Mouse (Mus musculus) hindbrain, embryonic 16.5 days (tissue): ENCODE results near the gene Fam69a. TPM values are rescaled to one million over a fixed set of nuclear protein-coding genes. Genes with fewer than 3 reads are reported as not detected.

ENCODE experiments used
- ATAC-seq: fragments of 200-750 bp; cut with Nextera tagmentation; 2 replicates; pipeline ENCODE4 v1.8.0; 2017; ENCODE audit warnings: moderate TSS enrichment, moderate library complexity
- H3K27ac ChIP-seq: fragments of 300-500 bp; sonication (generic); 2 replicates; pipeline ENCODE4 v1.5.1; 2014; ENCODE audit warnings: low read depth, mild to moderate bottlenecking, control low read depth, low read length, moderate library complexity
- H3K27me3 ChIP-seq: fragments of 300-500 bp; sonication (generic); replicated peaks from 2 replicates; pipeline ENCODE4 v1.6.1; 2014; ENCODE audit warnings: low read length; ENCODE audit not compliant: control insufficient read depth, insufficient read depth
- H3K36me3 ChIP-seq: fragments of 300-500 bp; sonication (generic); 2 replicates; pipeline ENCODE4 v1.6.1; 2014; ENCODE audit warnings: mild to moderate bottlenecking, low read length, moderate library complexity, mixed read lengths; ENCODE audit not compliant: control insufficient read depth, insufficient read depth
- H3K4me1 ChIP-seq: fragments of 300-500 bp; sonication (generic); 2 replicates; pipeline ENCODE4 v1.6.1; 2014; ENCODE audit warnings: low read depth, low read length; ENCODE audit not compliant: control insufficient read depth, insufficient read depth
- H3K4me2 ChIP-seq: fragments of 300-500 bp; sonication (generic); 2 replicates; pipeline ENCODE4 v1.6.1; 2014; ENCODE audit warnings: mild to moderate bottlenecking, low read length, control low read depth, moderate library complexity
- H3K4me3 ChIP-seq: fragments of 300-500 bp; sonication (generic); 2 replicates; pipeline ENCODE4 v1.5.1; 2014; ENCODE audit warnings: mild to moderate bottlenecking, low read length, control low read depth, moderate library complexity
- H3K9ac ChIP-seq: fragments of 300-500 bp; sonication (generic); 2 replicates; pipeline ENCODE4 v1.6.1; 2014; ENCODE audit warnings: low read depth, mild to moderate bottlenecking, control low read depth, low read length, moderate library complexity
- H3K9me3 ChIP-seq: fragments of 300-500 bp; sonication (generic); 2 replicates; pipeline ENCODE4 v1.6.1; 2014; ENCODE audit warnings: mild to moderate bottlenecking, low read length, moderate library complexity; ENCODE audit not compliant: control insufficient read depth
- WGBS: fragments of 180-500 bp; shearing (Covaris S2); extraction: QIAGEN DNeasy Blood & Tissue Kit; methylation state at CpG from one replicate; pipeline ENCODE4 v1.1.7; 2014; 5-methylcytosine and 5-hydroxymethylcytosine counted together
- polyA plus RNA-seq: library from polyadenylated mRNA; unstranded; fragments of >200 nt; fragmentation: Nextera tagmentation; extraction: Ambion mirVana; gene quantifications from 2 replicates; pipeline ENCODE4 v1.2.1, GENCODE M21; 2015

Gene Fam69a
- polyA plus RNA-seq, 1 experiment from 2014 or later = 73.3 TPM

- Histone ChIP-seq H3K4me2 (peak overlapping the region; percentile 71), H3K27ac (peak overlapping the region; percentile 34; the same call in 1 of the 2 replicates), H3K9ac (peak overlapping the region; percentile 97), H3K27me3 (no peaks in the 10 kb centered on the region), H3K9me3 (no peaks in the 10 kb centered on the region), H3K4me1 (peaks cover 15% of the 10 kb centered on the region), H3K36me3 (no peaks in the 10 kb centered on the region), H3K4me3 (peak overlapping the region; percentile 82)
- WGBS = 19% methylated on average over 5 of the region's 5 CpGs
- no peak for ATAC-seq
Observed at GRCm38 (mm10) chr5:107987835-107988251, 958 bp upstream of the Fam69a start.

DNA sequence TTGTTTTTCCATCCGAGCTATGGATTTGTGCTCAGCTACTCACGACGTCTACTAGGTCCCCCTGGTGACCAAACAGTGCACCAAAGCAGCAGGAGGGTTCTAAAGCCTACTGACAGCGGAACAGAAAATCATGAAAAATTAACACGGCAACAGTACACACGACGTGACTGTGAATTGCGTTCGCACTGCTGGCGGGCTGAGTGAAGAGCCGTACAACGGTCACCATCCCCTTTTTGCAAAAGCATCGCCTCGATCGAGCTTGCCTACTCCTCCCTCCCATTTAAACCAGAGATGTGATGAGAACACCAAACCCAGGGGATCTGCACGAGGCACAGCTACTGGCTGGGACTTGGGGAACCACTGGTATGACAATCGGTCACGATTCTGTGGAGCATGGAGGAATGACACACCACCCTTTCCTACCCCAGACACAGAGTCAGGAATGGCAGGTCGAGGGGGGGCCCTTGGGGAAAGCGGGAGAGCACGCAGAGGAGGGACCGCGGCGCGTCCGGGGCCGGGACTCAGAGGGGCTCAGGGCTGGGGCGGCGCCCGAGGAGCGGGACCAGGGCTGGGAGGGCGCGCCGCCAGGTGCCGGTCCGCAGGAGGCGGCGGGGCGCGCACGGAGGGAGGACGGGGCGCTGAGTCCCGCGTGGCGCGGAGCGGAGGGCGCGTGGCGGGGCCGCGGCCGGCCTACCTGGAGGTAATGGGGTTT lies 474 bp downstream of the Fam69a start:
- Histone ChIP-seq H3K27me3 (no peaks in the 10 kb centered on the region), H3K27ac (peak overlapping the region; percentile 98), H3K4me2 (peak overlapping the region; percentile 59), H3K9me3 (no peaks in the 10 kb centered on the region), H3K4me3 (peak overlapping the region; percentile 82), H3K4me1 (peaks cover 15% of the 10 kb centered on the region), H3K36me3 (no peaks in the 10 kb centered on the region), H3K9ac (peak overlapping the region; percentile 97)
- peak; percentile 77 for ATAC-seq
- under 1% methylated on average over 43 of the region's 54 CpGs for WGBS

- no peak overlapping the region for H3K27ac ChIP-seq
- H3K4me1 ChIP-seq = peaks cover 15% of the 10 kb centered on the region
- no peaks in the 10 kb centered on the region for H3K9me3 ChIP-seq
- H3K9ac ChIP-seq = no peak overlapping the region
- H3K27me3 ChIP-seq = no peaks in the 10 kb centered on the region
- no peaks in the 10 kb centered on the region for H3K36me3 ChIP-seq
- H3K4me2 ChIP-seq = no peak overlapping the region
- WGBS = 93% methylated on average over 5 of the region's 5 CpGs
- H3K4me3 ChIP-seq = no peak overlapping the region
- no peak for ATAC-seq
Observed at GRCm38 (mm10) chr5:107983946-107984345, 2.9 kb downstream of the Fam69a start.

DNA sequence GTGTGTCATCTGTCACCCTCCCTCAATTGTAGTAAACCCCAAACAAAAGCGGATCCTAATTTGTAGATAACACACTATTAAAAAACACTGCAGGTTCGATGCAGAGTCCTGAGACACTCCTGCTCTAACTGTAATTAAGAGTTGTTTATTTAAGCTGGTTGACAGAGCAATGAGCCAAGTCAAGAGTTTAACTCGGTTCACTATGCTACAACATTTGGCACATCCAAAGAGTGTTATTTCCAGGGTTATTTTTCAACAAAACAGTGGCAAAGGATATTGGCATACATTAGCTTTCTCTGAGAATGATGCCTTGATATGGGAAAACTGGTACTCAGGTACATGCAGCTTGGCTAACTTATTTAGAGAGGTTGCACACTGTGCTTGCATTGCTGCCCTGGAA lies 4.9 kb downstream of the Fam69a start:
- ATAC-seq = no peak

DNA sequence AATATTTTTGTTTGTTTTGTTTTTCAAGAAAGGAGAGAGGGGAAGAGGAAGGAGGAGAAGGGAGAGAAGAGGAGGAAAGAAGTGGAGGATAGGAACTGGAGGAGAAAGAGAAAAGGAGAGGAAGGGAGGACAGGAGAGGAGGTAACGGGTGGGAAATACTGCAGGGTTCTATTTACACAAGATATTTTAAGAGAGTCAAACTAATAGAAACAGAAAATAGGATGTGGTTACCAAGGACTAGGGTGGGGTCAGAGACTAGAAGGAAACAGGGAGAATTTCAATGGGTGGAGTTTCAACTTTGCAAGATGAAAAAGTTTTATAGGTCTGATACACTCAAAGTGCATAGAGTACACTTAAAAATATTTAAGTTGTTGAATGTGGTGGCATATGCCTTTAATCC lies 7.0 kb downstream of the Fam69a start:
- Histone ChIP-seq H3K4me1 (peaks cover 1% of the 10 kb centered on the region), H3K9me3 (no peaks in the 10 kb centered on the region), H3K9ac (no peak overlapping the region), H3K27ac (no peak overlapping the region), H3K27me3 (no peaks in the 10 kb centered on the region), H3K4me2 (no peak overlapping the region), H3K36me3 (no peaks in the 10 kb centered on the region), H3K4me3 (no peak overlapping the region)
- ATAC-seq = no peak
- 100% methylated on average over 1 of the region's 1 CpGs for WGBS

More for the DNA sequence above, 4.9 kb downstream of the Fam69a start:
- H3K27ac ChIP-seq = no peak overlapping the region
- no peaks in the 10 kb centered on the region for H3K36me3 ChIP-seq
- H3K9ac ChIP-seq = no peak overlapping the region
- 86% methylated on average over 3 of the region's 3 CpGs for WGBS
- H3K9me3 ChIP-seq = no peaks in the 10 kb centered on the region
- no peak overlapping the region for H3K4me2 ChIP-seq
- H3K4me1 ChIP-seq = peaks cover 10% of the 10 kb centered on the region
- no peak overlapping the region for H3K4me3 ChIP-seq
- no peaks in the 10 kb centered on the region for H3K27me3 ChIP-seq

DNA sequence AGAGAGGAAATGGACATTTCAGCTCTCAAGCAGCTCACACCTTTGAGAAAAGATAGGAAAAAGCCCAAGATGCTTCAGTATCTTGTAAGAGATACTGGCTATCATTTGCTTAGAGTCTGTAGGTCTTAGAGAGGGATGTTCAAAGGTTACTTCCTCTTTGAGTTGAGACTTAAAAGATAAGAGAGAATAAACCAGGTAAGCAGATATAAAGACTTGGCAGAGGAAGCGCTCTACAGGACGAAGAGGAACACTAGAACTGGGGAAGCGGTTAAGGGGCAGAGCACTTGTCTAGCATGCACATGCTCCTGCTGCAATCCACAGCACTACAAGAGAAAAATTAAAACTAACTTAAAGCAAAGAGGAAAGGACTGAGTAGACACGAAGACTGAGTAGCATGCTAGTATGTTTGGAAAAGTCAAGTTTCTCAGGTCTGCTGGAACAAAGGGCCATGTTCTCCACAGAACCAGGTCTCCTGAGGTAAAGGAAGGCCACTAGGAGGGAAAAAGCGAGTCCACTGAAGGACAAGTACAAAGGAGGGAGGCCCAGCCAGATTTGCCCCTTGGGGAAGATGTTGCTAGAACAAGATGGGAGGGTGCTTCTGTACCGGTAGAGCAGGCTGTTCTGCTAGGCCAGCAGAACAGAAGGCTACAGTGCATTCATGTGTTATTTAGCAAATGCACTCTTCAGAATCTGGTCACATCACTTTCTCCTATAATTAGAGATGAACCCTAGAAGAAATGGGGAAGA lies 8.4 kb downstream of the Fam69a start:
- H3K9me3 ChIP-seq = no peaks in the 10 kb centered on the region
- H3K27ac ChIP-seq = no peak overlapping the region
- no peaks in the 10 kb centered on the region for H3K27me3 ChIP-seq
- H3K4me1 ChIP-seq = no peaks in the 10 kb centered on the region
- ATAC-seq = no peak
- 92% methylated on average over 6 of the region's 6 CpGs for WGBS
- no peak overlapping the region for H3K4me3 ChIP-seq
- no peak overlapping the region for H3K9ac ChIP-seq
- no peak overlapping the region for H3K4me2 ChIP-seq
- H3K36me3 ChIP-seq = no peaks in the 10 kb centered on the region

GRCm38 (mm10) chr5:107977640-107978288 lies 9.1 kb downstream of the Fam69a start:
- Histone ChIP-seq H3K27me3 (no peaks in the 10 kb centered on the region), H3K27ac (no peak overlapping the region), H3K9ac (no peak overlapping the region), H3K4me3 (no peak overlapping the region), H3K9me3 (no peaks in the 10 kb centered on the region), H3K4me2 (no peak overlapping the region), H3K4me1 (no peaks in the 10 kb centered on the region), H3K36me3 (no peaks in the 10 kb centered on the region)
- 89% methylated on average over 3 of the region's 3 CpGs for WGBS
- ATAC-seq = no peak

- WGBS = 67% methylated on average over 2 of the region's 2 CpGs
- Histone ChIP-seq H3K9ac (no peak overlapping the region), H3K4me1 (no peaks in the 10 kb centered on the region), H3K36me3 (no peaks in the 10 kb centered on the region), H3K4me3 (no peak overlapping the region), H3K9me3 (no peaks in the 10 kb centered on the region), H3K27me3 (no peaks in the 10 kb centered on the region), H3K27ac (no peak overlapping the region), H3K4me2 (no peak overlapping the region)
- ATAC-seq = no peak
Observed at GRCm38 (mm10) chr5:107973310-107973709, 13.6 kb downstream of the Fam69a start.
